In the genomic region with DNA sequence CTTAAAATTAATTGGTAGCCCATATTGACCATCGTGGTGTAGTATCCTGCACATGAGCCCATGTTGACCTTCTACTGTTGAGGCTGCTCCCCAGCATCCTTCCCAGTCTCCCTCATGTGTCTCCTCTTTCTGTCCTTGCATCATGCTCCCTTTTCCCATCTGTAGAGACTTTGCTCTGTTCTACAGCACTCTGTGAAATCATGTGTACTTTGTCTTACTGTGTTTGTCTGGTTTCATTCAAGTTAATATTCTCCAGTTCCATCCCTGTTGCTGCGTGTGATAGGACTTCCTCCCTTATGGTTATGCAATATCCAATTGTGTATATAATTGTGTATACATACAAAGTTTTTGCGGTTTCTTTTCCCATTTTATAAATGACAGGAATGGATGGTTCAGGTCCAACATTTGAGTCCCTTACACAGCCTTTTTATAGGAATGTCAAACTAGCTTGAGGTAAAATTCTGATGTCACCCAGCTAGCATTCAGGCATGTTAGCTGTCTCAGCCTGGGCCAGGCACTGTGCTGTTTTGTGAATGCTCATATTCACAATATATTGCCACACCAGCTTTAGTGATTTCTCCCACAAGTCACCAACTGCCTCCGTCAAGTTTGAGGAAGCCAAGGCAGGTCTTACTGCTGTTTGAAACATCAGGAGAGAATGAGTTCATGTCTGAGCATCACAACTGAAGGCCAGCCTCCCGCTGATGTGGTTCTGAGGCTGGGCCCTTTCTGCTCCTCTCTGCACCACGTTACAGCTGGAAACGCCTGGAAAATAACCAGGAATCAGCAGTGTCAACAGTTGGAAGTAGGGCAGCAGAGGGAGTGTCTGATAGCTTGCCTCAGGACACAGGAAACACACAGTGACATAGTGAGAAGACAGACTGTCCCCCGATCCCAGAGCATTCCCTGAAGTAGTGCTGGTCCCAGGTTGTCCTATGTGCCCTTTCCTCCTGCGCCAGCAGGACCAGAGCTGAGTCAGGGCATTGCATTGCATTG, we compare ENCODE assay signal across 18 mouse cellular contexts.
DNase-seq lines count a peak whose midpoint lies in the region; ATAC-seq lines count a peak whose summit lies in the region.
"Had no signal": no experiment of that assay in that cellular context is flagged by ENCODE, and none has a peak within 500 bp of the region (broad histone marks: within the 10 kb centered on the region; RNA-seq: fewer than 3 reads in every experiment).

No protein-coding gene starts in this region.

- H3K4me2 ChIP-seq in liver, embryonic 16.5 days (ENCODE audit: low read depth, low read length) = peak overlapping the region; percentile 10; the same call in 1 of the 2 replicates
- H3K4me2 ChIP-seq: hindbrain, embryonic 15.5 days; limb, embryonic 15.5 days had no signal

- H3K9me3 ChIP-seq in liver, embryonic 16.5 days (replicated peaks; ENCODE audit: control insufficient read depth, low read length) = no peaks in the 10 kb centered on the region
- H3K9me3 ChIP-seq: G1E; hindbrain, embryonic 15.5 days; limb, embryonic 15.5 days had no signal

- peak; percentile 74 for DNase-seq in kidney, adult 9 months
- DNase-seq in kidney, postnatal 14 days = no peak
- peak; percentile 51 to 76 for DNase-seq in heart, adult 18-20 months
- peak; percentile 21 for DNase-seq in heart, postnatal 25 days (ENCODE audit: low spot score)
- DNase-seq in spleen, adult 12 weeks (ENCODE audit: low spot score) = no peak
- no peak for DNase-seq in right cerebral cortex, postnatal 10 days (ENCODE audit: low spot score in 2 of 2)
- no peak for DNase-seq in cerebellum, adult 11 months
- DNase-seq: adrenal gland, postnatal 36 days; cerebellum, adult 11-12 months; embryo, embryonic 11 days; gastrocnemius, postnatal 10 days; thymus, postnatal 4 days had no signal

- ATAC-seq in liver, embryonic 16.5 days (ENCODE audit: low read depth) = peak; percentile 78

- intact Hi-C loops in heart, postnatal 25 days (cut with DNase I) = no loop called here

- no peak overlapping the region for H3K9ac ChIP-seq in liver, embryonic 16.5 days (ENCODE audit: low read depth, low read length)
- H3K9ac ChIP-seq: hindbrain, embryonic 15.5 days; limb, embryonic 15.5 days had no signal

- peaks cover 4% of the 10 kb centered on the region for H3K4me1 ChIP-seq in liver, embryonic 16.5 days (ENCODE audit: control insufficient read depth, low read depth, low read length)
- H3K4me1 ChIP-seq: hindbrain, embryonic 15.5 days had no signal

- H3K27ac ChIP-seq in liver, embryonic 16.5 days (ENCODE audit: low read length) = peak overlapping the region; percentile 70
- H3K27ac ChIP-seq: hindbrain, embryonic 15.5 days; left cerebral cortex, adult 2 months; limb, embryonic 15.5 days had no signal

- no peaks in the 10 kb centered on the region for H3K36me3 ChIP-seq in liver, embryonic 16.5 days (ENCODE audit: control insufficient read depth, insufficient read depth)
- H3K36me3 ChIP-seq: hindbrain, embryonic 15.5 days had no signal

- 61% methylated on average over 9 of the region's 9 CpGs for WGBS in liver, embryonic 16.5 days (ENCODE audit: insufficient replicate concordance)

- H3K27me3 ChIP-seq in liver, embryonic 16.5 days (ENCODE audit: control insufficient read depth, insufficient read depth, low read depth, low read length) = no peaks in the 10 kb centered on the region
- H3K27me3 ChIP-seq: hindbrain, embryonic 15.5 days; limb, embryonic 15.5 days had no signal

- no peak overlapping the region for H3K4me3 ChIP-seq in liver, embryonic 16.5 days (ENCODE audit: low read depth, low read length)
- H3K4me3 ChIP-seq: hindbrain, embryonic 15.5 days; left cerebral cortex, adult 2 months; limb, embryonic 15.5 days; myocyte had no signal

Comparison
In these comparisons a context has a peak if more than half of its experiments do, and no peak if none do; other contexts are left out.
1. DNase-seq: peak in kidney, adult 9 months (single experiment), heart, adult 18-20 months (2 of 2) and heart, postnatal 25 days (single experiment); none in kidney, postnatal 14 days (single experiment), spleen, adult 12 weeks (single experiment), right cerebral cortex, postnatal 10 days (0 of 2) and cerebellum, adult 11 months (single experiment).